Mouse (Mus musculus) forebrain, postnatal 0 days (tissue): ENCODE measurements at regions not wholly inside any gene's neighbourhood (a gene's known extent, or its start where the extent isn't known, plus 50 kb on each side); places are given as distances from the start of the nearest gene placed in this dataset.

Experiments
- ATAC-seq: fragments of 200-750 bp; cut with Nextera tagmentation; 2 replicates; pipeline ENCODE4 v1.8.0; 2017; ENCODE audit warnings: mild to moderate bottlenecking, moderate library complexity
- DNase-seq: peaks from one replicate; pipeline ENCODE4 v3.0.0-alpha.2; 2015
- H3K27ac ChIP-seq: fragments of 300-500 bp; sonication (generic); 2 replicates; pipeline ENCODE4 v1.5.1; 2014; ENCODE audit warnings: low read depth, mild to moderate bottlenecking, antibody characterized with exemption, low read length, moderate library complexity, mixed read lengths
- H3K27me3 ChIP-seq: fragments of 300-500 bp; sonication (generic); 2 replicates; pipeline ENCODE4 v1.6.1; 2014; ENCODE audit warnings: mild to moderate bottlenecking, low read length, mixed read lengths; ENCODE audit not compliant: insufficient read depth
- H3K36me3 ChIP-seq: fragments of 300-500 bp; sonication (generic); 2 replicates; pipeline ENCODE4 v1.6.1; 2014; ENCODE audit warnings: mild to moderate bottlenecking, moderate library complexity; ENCODE audit not compliant: insufficient read depth
- H3K4me1 ChIP-seq: fragments of 300-500 bp; sonication (generic); 2 replicates; pipeline ENCODE4 v1.6.1; 2014; ENCODE audit warnings: antibody characterized with exemption; ENCODE audit not compliant: insufficient read depth
- H3K4me2 ChIP-seq: fragments of 300-500 bp; sonication (generic); 2 replicates; pipeline ENCODE4 v1.6.1; 2014; ENCODE audit warnings: low read depth, mild to moderate bottlenecking, moderate library complexity
- H3K4me3 ChIP-seq: fragments of 300-500 bp; sonication (generic); 2 replicates; pipeline ENCODE4 v1.5.1; 2014; ENCODE audit warnings: low read depth, low read length, mixed read lengths
- H3K9ac ChIP-seq: fragments of 300-500 bp; sonication (generic); 2 replicates; pipeline ENCODE4 v1.6.1; 2014; ENCODE audit warnings: mild to moderate bottlenecking
- H3K9me3 ChIP-seq: fragments of 300-500 bp; sonication (generic); 2 replicates; pipeline ENCODE4 v1.6.1; 2016; ENCODE audit warnings: low read length
- CTCF ChIP-seq: sonication (generic); IDR thresholded peaks from 2 replicates; pipeline ENCODE4 v1.5.1; 2016; ENCODE audit warnings: antibody characterized with exemption, control low read depth, low read depth
- WGBS: fragments of 180-500 bp; shearing (Covaris S2); extraction: QIAGEN DNeasy Blood & Tissue Kit; methylation state at CpG from one replicate; pipeline ENCODE4 v1.1.7; 2014; 5-methylcytosine and 5-hydroxymethylcytosine counted together

DNA sequence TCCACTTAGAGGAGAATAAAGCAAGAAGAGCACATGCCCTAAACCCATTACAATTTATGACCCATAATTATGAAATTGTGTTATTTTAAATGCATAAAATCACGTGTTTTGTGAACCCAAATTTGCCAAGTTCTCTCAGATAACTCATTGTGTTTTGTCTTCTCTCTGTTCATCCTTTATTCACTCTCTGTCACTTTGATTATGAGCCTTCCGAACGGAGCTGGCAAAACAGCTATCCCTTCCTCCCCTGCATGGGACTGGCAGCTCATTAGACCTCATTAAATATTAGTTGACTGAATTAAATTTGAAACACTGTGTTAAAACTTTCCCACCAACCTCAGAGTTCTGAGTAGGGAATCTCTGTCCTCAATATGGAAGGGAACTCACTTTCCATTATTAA lies 587.2 kb downstream of the Tmem132b start:
- no peak for ATAC-seq
- H3K36me3 ChIP-seq = no peaks in the 10 kb centered on the region
- no peak overlapping the region for H3K4me3 ChIP-seq
- H3K4me2 ChIP-seq = no peak overlapping the region
- DNase-seq = no peak
- TF ChIP-seq CTCF = no peak
- no peaks in the 10 kb centered on the region for H3K9me3 ChIP-seq
- no peaks in the 10 kb centered on the region for H3K27me3 ChIP-seq
- 51% methylated on average over 3 of the region's 3 CpGs for WGBS
- no peak overlapping the region for H3K27ac ChIP-seq
- no peak overlapping the region for H3K9ac ChIP-seq
- H3K4me1 ChIP-seq = no peaks in the 10 kb centered on the region

GRCm38 (mm10) chr5:126123216-126123615 lies 591.6 kb downstream of the Tmem132b start:
- Histone ChIP-seq H3K4me1 (no peaks in the 10 kb centered on the region), H3K27ac (no peak overlapping the region), H3K9me3 (no peaks in the 10 kb centered on the region), H3K27me3 (no peaks in the 10 kb centered on the region), H3K4me3 (no peak overlapping the region), H3K9ac (no peak overlapping the region), H3K4me2 (no peak overlapping the region), H3K36me3 (no peaks in the 10 kb centered on the region)
- WGBS = 67% methylated on average over 9 of the region's 9 CpGs
- DNase-seq (no peak), ATAC-seq (no peak)
- no peak for TF ChIP-seq CTCF

DNA sequence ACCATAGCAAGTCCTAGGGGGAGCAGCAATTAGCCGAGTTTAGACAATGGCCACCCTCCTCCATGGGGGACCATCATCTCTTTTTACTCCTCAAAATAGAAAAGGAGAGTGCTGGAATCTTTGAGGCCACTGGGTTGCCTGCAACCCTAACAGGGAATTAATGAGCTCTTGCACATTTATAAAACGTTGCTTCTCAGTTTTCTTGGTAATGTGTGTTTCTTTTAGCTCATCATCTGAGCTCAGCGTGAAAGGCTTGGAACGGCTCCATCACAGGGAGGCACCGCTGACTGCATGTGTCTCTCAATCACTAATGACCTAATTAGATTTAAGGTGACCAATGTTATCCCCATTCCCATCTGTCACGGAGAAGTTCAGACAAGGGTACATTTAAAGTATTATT lies 595.9 kb downstream of the Tmem132b start:
- Histone ChIP-seq H3K27ac (no peak overlapping the region), H3K4me3 (no peak overlapping the region), H3K27me3 (no peaks in the 10 kb centered on the region), H3K9ac (no peak overlapping the region), H3K9me3 (no peaks in the 10 kb centered on the region), H3K4me2 (no peak overlapping the region), H3K4me1 (no peaks in the 10 kb centered on the region), H3K36me3 (no peaks in the 10 kb centered on the region)
- 9% methylated on average over 6 of the region's 6 CpGs for WGBS
- ATAC-seq (no peak), DNase-seq (no peak)
- TF ChIP-seq CTCF = no peak

GRCm38 (mm10) chr5:126148908-126149307 lies 617.3 kb downstream of the Tmem132b start:
- ATAC-seq (no peak), DNase-seq (no peak)
- Histone ChIP-seq H3K9me3 (no peaks in the 10 kb centered on the region), H3K27ac (no peak overlapping the region), H3K27me3 (no peaks in the 10 kb centered on the region), H3K9ac (no peak overlapping the region), H3K4me3 (no peak overlapping the region), H3K36me3 (no peaks in the 10 kb centered on the region), H3K4me2 (no peak overlapping the region), H3K4me1 (no peaks in the 10 kb centered on the region)
- no peak for TF ChIP-seq CTCF
- 98% methylated on average over 2 of the region's 2 CpGs for WGBS

GRCm38 (mm10) chr5:126155216-126155880 lies 623.8 kb downstream of the Tmem132b start:
- DNase-seq = no peak
- ATAC-seq = no peak
- WGBS = 18% methylated on average over 6 of the region's 6 CpGs

GRCm38 (mm10) chr5:126186111-126186510 lies 654.5 kb downstream of the Tmem132b start:
- no peaks in the 10 kb centered on the region for H3K9me3 ChIP-seq
- ATAC-seq = no peak
- no peak overlapping the region for H3K4me3 ChIP-seq
- H3K4me2 ChIP-seq = no peak overlapping the region
- no peaks in the 10 kb centered on the region for H3K36me3 ChIP-seq
- WGBS = 19% methylated on average over 5 of the region's 5 CpGs
- TF ChIP-seq CTCF = no peak
- H3K27ac ChIP-seq = no peak overlapping the region
- no peaks in the 10 kb centered on the region for H3K27me3 ChIP-seq
- H3K9ac ChIP-seq = no peak overlapping the region
- no peak for DNase-seq
- H3K4me1 ChIP-seq = no peaks in the 10 kb centered on the region

More at GRCm38 (mm10) chr5:126155216-126155880, 623.8 kb downstream of the Tmem132b start:
- TF ChIP-seq CTCF = no peak
- no peak overlapping the region for H3K4me2 ChIP-seq
- no peaks in the 10 kb centered on the region for H3K4me1 ChIP-seq
- no peaks in the 10 kb centered on the region for H3K9me3 ChIP-seq
- no peak overlapping the region for H3K4me3 ChIP-seq
- no peaks in the 10 kb centered on the region for H3K36me3 ChIP-seq
- H3K27me3 ChIP-seq = no peaks in the 10 kb centered on the region
- no peak overlapping the region for H3K9ac ChIP-seq
- no peak overlapping the region for H3K27ac ChIP-seq

DNA sequence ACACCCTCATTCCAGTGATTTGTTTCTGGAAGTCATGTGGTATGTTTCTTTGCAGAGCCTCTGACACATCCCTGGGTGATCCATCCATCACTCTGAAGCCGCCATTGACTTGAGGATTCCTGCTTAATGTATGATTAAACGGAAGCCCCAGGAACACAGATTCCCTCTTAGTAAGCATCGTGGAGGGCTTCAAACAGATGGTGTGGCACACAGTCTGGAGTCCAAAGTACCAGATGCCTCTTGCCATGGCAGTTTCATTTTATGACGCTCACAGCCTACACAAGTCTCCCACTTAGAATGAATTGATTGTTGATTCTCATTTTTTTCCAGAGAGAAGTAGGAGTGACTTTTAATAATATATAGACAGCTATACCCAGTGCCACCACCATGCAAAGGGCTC lies 668.3 kb downstream of the Tmem132b start:
- ATAC-seq (no peak), DNase-seq (no peak)
- H3K9ac ChIP-seq = no peak overlapping the region
- WGBS = 66% methylated on average over 4 of the region's 4 CpGs
- no peak overlapping the region for H3K4me2 ChIP-seq
- H3K4me1 ChIP-seq = no peaks in the 10 kb centered on the region
- TF ChIP-seq CTCF = no peak
- H3K27ac ChIP-seq = no peak overlapping the region
- H3K9me3 ChIP-seq = no peaks in the 10 kb centered on the region
- no peaks in the 10 kb centered on the region for H3K36me3 ChIP-seq
- H3K4me3 ChIP-seq = no peak overlapping the region
- no peaks in the 10 kb centered on the region for H3K27me3 ChIP-seq
